Mouse (Mus musculus) splenic B cell, adult 2 months (primary cell): ENCODE measurements at regions not wholly inside any gene's neighbourhood (a gene's known extent, or its start where the extent isn't known, plus 50 kb on each side); places are given as distances from the start of the nearest gene placed in this dataset.

Source experiments
- DNase-seq: peaks from one replicate; pipeline ENCODE4 v3.0.0-alpha.2; 2011; ENCODE audit warnings: low read depth, low spot score
- H3K27me3 ChIP-seq: 2 replicates; pipeline ENCODE4 v1.6.1; 2012; ENCODE audit warnings: mild to moderate bottlenecking, low read length, moderate library complexity, mixed read lengths; ENCODE audit not compliant: control insufficient read depth, poor library complexity, insufficient read depth, severe bottlenecking
- H3K36me3 ChIP-seq: 2 replicates; pipeline ENCODE4 v1.6.1; 2012; ENCODE audit warnings: mild to moderate bottlenecking, low read length, moderate library complexity, mixed read lengths; ENCODE audit not compliant: control insufficient read depth, poor library complexity, insufficient read depth, severe bottlenecking

DNA sequence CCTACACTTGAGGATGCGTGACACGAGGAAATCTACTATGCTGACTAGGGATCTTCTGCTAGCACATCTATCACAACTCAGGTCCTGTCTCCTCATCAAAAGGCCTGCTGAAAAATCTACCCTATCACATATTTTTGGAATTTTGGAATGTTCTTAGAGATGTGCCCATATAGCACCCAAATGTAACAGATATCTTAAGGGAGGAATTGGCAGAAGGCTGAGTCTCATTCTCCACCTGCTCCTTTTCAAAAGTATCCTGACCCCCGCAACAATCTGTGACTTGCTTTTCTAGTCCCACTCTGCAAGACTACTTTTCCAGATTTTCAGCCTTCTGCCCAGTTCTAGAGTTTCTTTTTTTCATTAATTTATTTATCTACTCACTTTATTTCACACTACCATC lies 118.4 kb upstream of the Actbl2 start:
- no peaks in the 10 kb centered on the region for H3K36me3 ChIP-seq
- no peak for DNase-seq
- no peaks in the 10 kb centered on the region for H3K27me3 ChIP-seq

GRCm38 (mm10) chr13:111142757-111143420 lies 111.9 kb upstream of the Actbl2 start:
- no peak for DNase-seq
- H3K27me3 ChIP-seq, result no peaks in the 10 kb centered on the region

DNA sequence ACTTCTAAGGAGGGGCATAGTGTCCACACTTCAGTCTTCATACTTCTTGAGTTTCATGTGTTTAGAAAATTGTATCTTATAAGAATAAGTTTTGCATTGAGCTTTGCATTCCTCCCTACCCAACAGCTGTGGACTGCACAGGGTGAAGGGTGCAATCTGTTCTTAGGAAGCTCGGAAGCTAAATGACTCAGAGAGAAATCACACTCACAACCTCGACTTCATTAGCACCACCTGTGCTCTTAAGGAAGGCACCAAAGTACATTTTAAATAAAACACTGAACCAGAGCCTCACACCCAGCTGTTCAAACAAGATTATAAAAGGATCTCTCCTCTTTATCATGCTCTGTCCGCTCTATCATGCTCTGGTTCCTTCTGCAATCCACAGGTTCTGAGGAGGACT lies 110.1 kb upstream of the Actbl2 start:
- H3K36me3 ChIP-seq, result no peaks in the 10 kb centered on the region
- DNase-seq, result no peak
- H3K27me3 ChIP-seq, result no peaks in the 10 kb centered on the region

More at GRCm38 (mm10) chr13:111142757-111143420, 111.9 kb upstream of the Actbl2 start:
- H3K36me3 ChIP-seq, result no peaks in the 10 kb centered on the region

DNA sequence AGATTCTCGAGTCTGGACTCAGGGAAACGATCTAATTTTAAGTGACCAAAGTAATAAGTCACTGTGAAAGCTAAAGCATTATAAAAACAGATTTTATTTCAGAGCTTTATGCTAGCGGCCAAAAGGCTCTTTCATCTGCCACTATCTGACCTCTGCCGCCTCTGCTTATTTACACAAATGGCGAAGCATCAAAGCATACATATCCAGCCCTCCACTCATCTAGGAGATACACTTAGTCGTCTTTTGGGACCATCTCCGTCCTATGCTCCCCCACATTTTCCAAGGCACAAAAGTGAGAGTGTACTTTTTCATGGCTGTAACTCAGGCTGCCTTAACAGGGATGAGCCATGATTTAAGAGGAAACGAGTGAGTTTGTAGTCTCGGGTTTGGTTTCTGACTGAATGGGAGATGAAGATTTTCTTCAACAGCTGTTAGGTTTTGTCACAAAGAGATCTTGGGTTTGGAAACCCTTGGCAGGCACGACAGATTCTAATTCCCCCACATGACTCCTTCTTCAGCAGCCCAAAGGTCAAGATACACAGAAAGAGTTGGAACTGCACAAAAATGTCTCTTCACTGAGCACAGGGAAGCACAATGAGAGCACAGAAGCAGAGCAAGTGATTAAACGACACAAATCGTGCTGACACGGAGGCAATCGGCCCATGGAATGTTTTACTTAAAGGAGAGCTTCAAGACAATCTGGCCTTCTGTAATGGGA lies 96.7 kb upstream of the Actbl2 start:
- no peaks in the 10 kb centered on the region for H3K36me3 ChIP-seq
- H3K27me3 ChIP-seq, result no peaks in the 10 kb centered on the region
- no peak for DNase-seq

GRCm38 (mm10) chr13:111159498-111159897 lies 95.3 kb upstream of the Actbl2 start:
- H3K36me3 ChIP-seq, result no peaks in the 10 kb centered on the region
- H3K27me3 ChIP-seq, result no peaks in the 10 kb centered on the region
- DNase-seq, result no peak

DNA sequence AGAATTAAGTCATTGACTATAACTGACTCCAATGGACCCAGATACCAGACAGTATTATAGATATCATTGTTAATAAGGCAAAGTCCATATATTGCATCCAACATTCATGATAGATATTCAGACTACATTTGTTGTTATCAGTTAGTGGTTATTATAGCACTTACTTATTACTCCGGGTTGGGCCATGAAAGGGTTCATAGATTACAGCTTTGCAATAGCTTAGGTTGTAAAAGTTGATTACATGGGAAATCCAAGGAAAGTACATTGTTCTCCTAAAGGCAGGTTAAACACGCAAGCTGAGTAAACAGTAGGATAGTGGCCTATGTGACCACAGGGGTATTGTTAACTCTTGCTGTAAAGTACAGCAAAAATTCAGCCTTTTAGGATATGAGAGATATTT lies 89.3 kb upstream of the Actbl2 start:
- Histone ChIP-seq H3K36me3 (no peaks in the 10 kb centered on the region), H3K27me3 (no peaks in the 10 kb centered on the region)
- no peak for DNase-seq

- Histone ChIP-seq H3K36me3 (no peaks in the 10 kb centered on the region), H3K27me3 (no peaks in the 10 kb centered on the region)
- DNase-seq, result no peak
These were observed 84.3 kb upstream of the Actbl2 start for GRCm38 (mm10) chr13:111170269-111171165.

GRCm38 (mm10) chr13:111179186-111179585 lies 75.6 kb upstream of the Actbl2 start:
- Histone ChIP-seq H3K36me3 (no peaks in the 10 kb centered on the region), H3K27me3 (no peaks in the 10 kb centered on the region)
- DNase-seq, result no peak

DNA sequence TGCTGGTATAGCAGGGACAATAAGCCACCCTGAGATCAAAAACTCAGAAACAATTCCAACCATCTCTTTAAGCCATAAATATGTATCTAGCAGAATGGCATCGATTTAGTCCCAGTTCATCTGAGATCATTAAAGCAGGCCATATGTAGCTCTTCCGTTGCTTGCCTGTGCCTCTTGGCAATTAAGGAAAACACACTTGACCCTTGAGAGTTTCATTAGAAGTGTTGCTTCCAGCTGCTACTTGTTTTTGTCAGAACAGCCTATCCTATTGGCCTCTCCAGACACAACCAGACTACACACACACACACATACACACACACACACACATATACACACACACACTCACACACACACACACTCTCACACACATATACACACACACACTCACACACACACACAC lies 71.5 kb upstream of the Actbl2 start:
- no peaks in the 10 kb centered on the region for H3K36me3 ChIP-seq
- H3K27me3 ChIP-seq, result no peaks in the 10 kb centered on the region
- DNase-seq, result no peak

- DNase-seq, result no peak
- Histone ChIP-seq H3K36me3 (no peaks in the 10 kb centered on the region), H3K27me3 (no peaks in the 10 kb centered on the region)
These were observed 69.0 kb upstream of the Actbl2 start for GRCm38 (mm10) chr13:111185799-111186198.

GRCm38 (mm10) chr13:111186833-111187232 lies 68.0 kb upstream of the Actbl2 start:
- Histone ChIP-seq H3K27me3 (no peaks in the 10 kb centered on the region), H3K36me3 (no peaks in the 10 kb centered on the region)
- DNase-seq, result no peak

DNA sequence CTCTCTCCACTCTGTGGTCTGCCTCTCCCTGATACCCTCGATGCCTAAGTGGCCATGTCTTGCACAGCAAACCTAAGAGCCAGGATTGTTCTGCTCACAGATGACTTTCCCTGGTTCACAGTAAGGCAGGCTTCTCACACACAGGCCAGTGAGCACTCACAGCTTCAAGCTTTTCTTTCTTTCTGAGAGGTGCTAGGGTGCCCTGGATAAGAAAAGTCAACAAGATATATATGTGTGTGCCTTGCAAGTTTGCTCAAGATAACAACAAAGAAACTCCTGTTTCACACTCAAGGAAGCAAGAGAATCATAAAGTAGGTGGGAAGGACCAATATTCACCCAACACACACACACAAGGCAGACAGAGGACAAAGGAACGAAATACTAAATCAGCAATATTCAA lies 60.9 kb upstream of the Actbl2 start:
- DNase-seq, result no peak
- no peaks in the 10 kb centered on the region for H3K27me3 ChIP-seq
- no peaks in the 10 kb centered on the region for H3K36me3 ChIP-seq

GRCm38 (mm10) chr13:111194337-111194736 lies 60.5 kb upstream of the Actbl2 start:
- H3K27me3 ChIP-seq, result no peaks in the 10 kb centered on the region
- no peaks in the 10 kb centered on the region for H3K36me3 ChIP-seq
- DNase-seq, result no peak

DNA sequence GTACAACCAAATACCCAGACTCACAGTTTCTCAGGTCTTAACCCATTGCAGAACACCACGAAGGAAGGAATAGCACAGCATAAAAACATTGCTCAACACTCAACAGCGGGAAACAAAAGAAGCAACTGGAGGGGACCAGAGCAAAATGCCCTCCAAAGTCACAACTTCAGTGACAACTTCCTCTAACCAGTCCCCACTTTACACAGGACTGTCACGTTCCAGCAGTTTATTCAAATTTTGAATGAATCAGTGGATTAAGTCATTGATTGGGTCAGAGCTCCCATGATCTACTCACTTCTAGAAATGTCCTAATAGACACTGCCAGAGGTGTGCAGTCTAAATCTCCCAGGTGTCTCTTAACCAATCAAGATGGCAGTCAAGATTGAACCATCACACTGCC lies 53.3 kb upstream of the Actbl2 start:
- no peaks in the 10 kb centered on the region for H3K27me3 ChIP-seq

More for the DNA sequence above, 53.3 kb upstream of the Actbl2 start:
- peak; percentile 2 for DNase-seq
- no peaks in the 10 kb centered on the region for H3K36me3 ChIP-seq
